ENCODE assay signal across 10 mouse cellular contexts in the genomic region with DNA sequence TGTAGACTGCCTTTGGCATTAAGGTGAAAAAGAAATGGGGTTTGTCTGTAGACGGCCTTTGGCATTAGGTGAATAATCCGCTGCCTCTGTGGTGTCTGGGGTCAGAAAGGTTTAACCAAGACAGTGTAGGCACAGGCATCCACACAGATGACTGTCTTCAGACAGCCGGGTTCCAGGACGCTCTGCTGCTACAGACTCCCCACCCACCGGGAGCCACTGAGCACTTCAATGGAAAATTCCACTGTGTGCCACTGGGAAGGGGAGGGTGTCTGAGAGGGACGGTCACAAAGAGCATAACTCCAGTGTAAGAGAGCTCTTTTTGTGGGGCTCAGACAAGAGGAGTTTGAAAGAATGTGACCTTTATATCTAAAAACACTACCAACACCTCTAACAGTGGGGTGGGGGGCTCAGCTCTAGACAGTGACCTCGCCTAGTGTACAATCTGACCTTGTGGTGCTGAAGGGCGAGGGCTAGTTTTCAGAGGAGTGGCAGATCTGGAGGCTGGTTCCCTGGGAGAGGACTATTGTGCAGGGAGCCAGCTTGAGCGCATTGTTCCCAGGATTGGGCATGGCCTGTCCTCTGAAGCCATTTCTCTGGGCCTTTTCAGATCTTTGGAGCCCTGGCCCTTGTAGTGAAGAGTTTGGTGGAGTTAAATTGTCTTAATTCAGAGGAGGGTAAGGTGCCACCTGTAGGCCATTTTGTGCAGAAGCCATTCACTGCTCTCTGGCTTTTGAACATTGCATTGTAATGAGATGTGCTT. TPM values are rescaled to one million over a fixed set of nuclear protein-coding genes. Genes with fewer than 3 reads are reported as not detected.
A peak's percentile ranks its signal among the peaks of the same experiment; 100 is the strongest.
DNase-seq lines count a peak whose midpoint lies in the region; ATAC-seq and TF ChIP-seq lines count a peak whose summit lies in the region.
"Had no signal": no experiment of that assay in that cellular context is flagged by ENCODE, and none has a peak within 500 bp of the region (broad histone marks: within the 10 kb centered on the region; RNA-seq: fewer than 3 reads in every experiment).

No protein-coding gene starts in this region.

- no peak for DNase-seq in liver, postnatal 0 days
- no peak for DNase-seq in liver
- DNase-seq in embryo, embryonic 9.5 days (ENCODE audit: extremely low spot score): peak; percentile 39
- DNase-seq in kidney, adult 11 months: peak; percentile 52
- DNase-seq in neural tube, embryonic 11.5 days (ENCODE audit: low spot score): no peak
- DNase-seq in thymus, postnatal 4 days: no peak
- no peak for DNase-seq in gastrocnemius, postnatal 14 days
- no peak for DNase-seq in layer of hippocampus, postnatal 36 days

- peaks cover 2% of the 10 kb centered on the region; the same call in 1 of the 2 replicates for H3K36me3 ChIP-seq in liver, postnatal 0 days (replicated peaks; ENCODE audit: insufficient read depth, low read length)
- H3K36me3 ChIP-seq in neural tube, embryonic 11.5 days (ENCODE audit: control insufficient read depth, insufficient read depth, low read length): no peaks in the 10 kb centered on the region

- WGBS in liver, postnatal 0 days (ENCODE audit: insufficient replicate concordance): 62% methylated on average over 9 of the region's 9 CpGs
- 37% methylated on average over 9 of the region's 9 CpGs for WGBS in neural tube, embryonic 11.5 days

- H3K4me1 ChIP-seq in liver, postnatal 0 days (ENCODE audit: insufficient read depth): no peaks in the 10 kb centered on the region; the same call in 1 of the 2 replicates
- peaks cover 2% of the 10 kb centered on the region; the same call in 1 of the 2 replicates for H3K4me1 ChIP-seq in neural tube, embryonic 11.5 days (ENCODE audit: control insufficient read depth, insufficient read depth, low read length)

- no peak overlapping the region for H3K4me2 ChIP-seq in liver, postnatal 0 days (ENCODE audit: low read depth, low read length)
- no peak overlapping the region for H3K4me2 ChIP-seq in neural tube, embryonic 11.5 days (ENCODE audit: low read depth)

- no peaks in the 10 kb centered on the region for H3K27me3 ChIP-seq in liver, postnatal 0 days (ENCODE audit: insufficient read depth, low read length)
- H3K27me3 ChIP-seq in neural tube, embryonic 11.5 days (ENCODE audit: control insufficient read depth, insufficient read depth, low read length): no peaks in the 10 kb centered on the region

- H3K27ac ChIP-seq in liver, postnatal 0 days (ENCODE audit: low read depth): no peak overlapping the region
- 0 out of 2 replicates have a peak overlapping the region, but pooled peaks have one; percentile 42 for H3K27ac ChIP-seq in neural tube, embryonic 11.5 days (ENCODE audit: low read depth, low read length)

- no peak for ATAC-seq in liver, postnatal 0 days
- ATAC-seq in neural tube, embryonic 11.5 days (ENCODE audit: insufficient read depth, low FRiP score, low TSS enrichment): no peak

- H3K9ac ChIP-seq in liver, postnatal 0 days (replicated peaks): no peak overlapping the region
- no peak overlapping the region for H3K9ac ChIP-seq in neural tube, embryonic 11.5 days (ENCODE audit: low read length)

- intact Hi-C loops in gastrocnemius, postnatal 14 days (cut with DNase I; ENCODE audit: low total_unique reads): no loop called here

- TF ChIP-seq CTCF in liver, postnatal 0 days (IDR thresholded peaks at IDR 0.05; ENCODE audit: low read depth): peak; percentile 20; the same call in 1 of the 2 replicates

- no peak overlapping the region for H3K4me3 ChIP-seq in liver, postnatal 0 days (ENCODE audit: low read depth, low read length)
- H3K4me3 ChIP-seq in neural tube, embryonic 11.5 days (ENCODE audit: low read depth, low read length): no peak overlapping the region

- no peaks in the 10 kb centered on the region for H3K9me3 ChIP-seq in liver, postnatal 0 days (ENCODE audit: low read length)
- no peaks in the 10 kb centered on the region for H3K9me3 ChIP-seq in neural tube, embryonic 11.5 days (ENCODE audit: control insufficient read depth, low read length)

- no peak for TF ChIP-seq EP300 in liver, postnatal 0 days (IDR thresholded peaks at IDR 0.05; ENCODE audit: low read depth)

RNA-seq across cellular contexts. Expression of gene Slc5a3, which starts 45.6 kb away (rescaled TPM):
- 0.53 and 0.82 TPM in 2 replicates for polyA plus RNA-seq in liver, postnatal 0 days (2015; fragmentation: Nextera tagmentation; extraction: Ambion mirVana)
- polyA plus RNA-seq in neural tube, embryonic 11.5 days (2014; fragmentation: Nextera tagmentation; extraction: Ambion mirVana): 14.0 and 15.9 TPM in 2 replicates
- 1 to 10 TPM; 3.3 TPM for total RNA-seq in gastrocnemius, postnatal 14 days (2021)
- 10 to 100 TPM; 38.5 to 40.9 TPM for total RNA-seq in layer of hippocampus, postnatal 36 days (2021)

RNA-seq across cellular contexts. Expression of gene Gm49711, which starts 45.6 kb away (rescaled TPM):
- not detected in 2 replicates for polyA plus RNA-seq in liver, postnatal 0 days (2015; fragmentation: Nextera tagmentation; extraction: Ambion mirVana)
- 0.66 TPM in 1 of 2 replicates, not detected in the other for polyA plus RNA-seq in neural tube, embryonic 11.5 days (2014; fragmentation: Nextera tagmentation; extraction: Ambion mirVana)
- not detected for total RNA-seq in gastrocnemius, postnatal 14 days (2021)
- not detected for total RNA-seq in layer of hippocampus, postnatal 36 days (2021)
- polyA plus RNA-seq: large intestine, adult 2 months; small intestine, adult 2 months had no signal

RNA-seq across cellular contexts. Expression of gene Mrps6, which starts 45.7 kb away (rescaled TPM):
- 41.3 and 41.4 TPM in 2 replicates for polyA plus RNA-seq in liver, postnatal 0 days (2015; fragmentation: Nextera tagmentation; extraction: Ambion mirVana)
- 127 and 130 TPM in 2 replicates for polyA plus RNA-seq in neural tube, embryonic 11.5 days (2014; fragmentation: Nextera tagmentation; extraction: Ambion mirVana)
- total RNA-seq in gastrocnemius, postnatal 14 days (2021): 10 to 100 TPM; 16.9 to 18.7 TPM
- total RNA-seq in layer of hippocampus, postnatal 36 days (2021): 10 to 100 TPM; 58.1 to 58.3 TPM

Comparison
In these comparisons a context has a peak if more than half of its experiments do, and no peak if none do; other contexts are left out.
1. DNase-seq: peak in embryo, embryonic 9.5 days (single experiment) and kidney, adult 11 months (single experiment); none in liver, postnatal 0 days (single experiment), liver (single experiment), neural tube, embryonic 11.5 days (single experiment), thymus, postnatal 4 days (single experiment), gastrocnemius, postnatal 14 days (single experiment) and layer of hippocampus, postnatal 36 days (0 of 2).
2. RNA of gene Slc5a3, which starts 45.6 kb away (total RNA-seq): 38.5 to 40.9 TPM in layer of hippocampus, postnatal 36 days; 3.3 TPM in gastrocnemius, postnatal 14 days; every median in the first group is over 4 times any median in the second.